Mouse (Mus musculus): Measurements from ENCODE around the gene Tmem87b.

Tmem87b gene

GRCm38 (mm10) chr2:128817786-128818681 lies at the start of gene Tmem87b:
Gene Tmem87b, plus strand, starts transcription at chr2:128818118.
- DNase-seq (ENCODE audit: low read depth, low spot score): peak; percentile 99

GRCm38 (mm10) chr2:128768545-128769247 lies 49.2 kb upstream of the Tmem87b start:
- DNase-seq (ENCODE audit: low read depth, low spot score): no peak

GRCm38 (mm10) chr2:128770557-128770956 lies 47.4 kb upstream of the Tmem87b start:
- no peak for DNase-seq (ENCODE audit: low read depth, low spot score)

- no peak for DNase-seq (ENCODE audit: low read depth, low spot score)
These were observed 46.9 kb upstream of the Tmem87b start for GRCm38 (mm10) chr2:128771048-128771447.

GRCm38 (mm10) chr2:128771750-128772338 lies 46.1 kb upstream of the Tmem87b start:
- no peak for DNase-seq (ENCODE audit: low read depth, low spot score)

- DNase-seq (ENCODE audit: low read depth, low spot score): no peak
These were observed 35.7 kb upstream of the Tmem87b start for GRCm38 (mm10) chr2:128782231-128782630.

- no peak for DNase-seq (ENCODE audit: low read depth, low spot score)
These were observed 34.1 kb upstream of the Tmem87b start for GRCm38 (mm10) chr2:128783660-128784345.

- no peak for DNase-seq (ENCODE audit: low read depth, low spot score)
These were observed 33.1 kb upstream of the Tmem87b start for GRCm38 (mm10) chr2:128784814-128785213.

- no peak for DNase-seq (ENCODE audit: low read depth, low spot score)
These were observed 31.6 kb upstream of the Tmem87b start for GRCm38 (mm10) chr2:128786341-128786740.

GRCm38 (mm10) chr2:128786795-128787194 lies 31.1 kb upstream of the Tmem87b start:
- no peak for DNase-seq (ENCODE audit: low read depth, low spot score)

GRCm38 (mm10) chr2:128787805-128788204 lies 30.1 kb upstream of the Tmem87b start:
- no peak for DNase-seq (ENCODE audit: low read depth, low spot score)

GRCm38 (mm10) chr2:128790875-128791614 lies 26.9 kb upstream of the Tmem87b start:
- DNase-seq (ENCODE audit: low read depth, low spot score): no peak

- no peak for DNase-seq (ENCODE audit: low read depth, low spot score)
These were observed 24.0 kb upstream of the Tmem87b start for GRCm38 (mm10) chr2:128793958-128794357.

GRCm38 (mm10) chr2:128796463-128796862 lies 21.5 kb upstream of the Tmem87b start:
- DNase-seq (ENCODE audit: low read depth, low spot score): peak; percentile 29

GRCm38 (mm10) chr2:128803441-128803840 lies 14.5 kb upstream of the Tmem87b start:
- DNase-seq (ENCODE audit: low read depth, low spot score): no peak

GRCm38 (mm10) chr2:128805341-128805740 lies 12.6 kb upstream of the Tmem87b start:
- no peak for DNase-seq (ENCODE audit: low read depth, low spot score)

- peak; percentile 62 for DNase-seq (ENCODE audit: low read depth, low spot score)
These were observed 11.4 kb upstream of the Tmem87b start for GRCm38 (mm10) chr2:128806561-128806960.

GRCm38 (mm10) chr2:128812761-128813160 lies 5.2 kb upstream of the Tmem87b start:
- no peak for DNase-seq (ENCODE audit: low read depth, low spot score)

- no peak for DNase-seq (ENCODE audit: low read depth, low spot score)
These were observed 1.6 kb upstream of the Tmem87b start for GRCm38 (mm10) chr2:128816311-128816710.

- no peak for DNase-seq (ENCODE audit: low read depth, low spot score)
These were observed 1.0 kb upstream of the Tmem87b start for GRCm38 (mm10) chr2:128816916-128817315.

- peak; percentile 88 for DNase-seq (ENCODE audit: low read depth, low spot score)
These were observed 532 bp upstream of the Tmem87b start for GRCm38 (mm10) chr2:128817387-128817785.

Measured in telencephalon, adult 2 months (tissue).